Mouse (Mus musculus): ENCODE data around the gene Tnfaip8l3.

DNA sequence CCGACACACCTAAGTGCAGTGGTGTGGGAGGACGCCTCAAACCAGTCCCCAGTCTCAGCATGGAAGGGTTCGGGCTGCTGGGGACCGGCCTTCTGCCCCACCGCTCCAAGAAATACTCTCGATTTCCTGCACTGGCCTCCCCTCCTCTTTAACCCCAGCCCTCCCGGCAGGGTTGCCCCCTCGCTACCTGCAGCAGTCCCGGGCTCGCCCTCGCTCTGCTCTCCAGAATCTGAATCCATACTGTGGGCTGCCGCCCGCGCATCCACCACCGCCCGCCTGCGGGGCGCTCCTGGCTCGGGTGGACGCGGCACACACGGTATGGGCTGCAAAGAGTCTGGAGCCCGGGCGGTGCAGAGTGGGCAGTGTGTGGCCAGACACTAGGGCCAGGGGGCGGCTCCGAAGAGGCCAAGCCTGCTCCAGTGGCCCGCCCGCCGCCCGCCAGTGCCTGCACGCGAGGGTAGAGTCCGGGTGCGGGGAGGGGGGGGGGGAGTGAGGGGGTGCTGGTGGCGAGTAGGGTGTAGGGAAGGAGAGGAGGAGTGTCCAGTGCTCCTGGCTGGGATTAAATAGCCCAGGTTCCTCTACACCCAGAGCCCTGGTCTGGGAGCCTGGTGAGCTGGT is at the start of gene Tnfaip8l3:
- TF ChIP-seq CTCF (IDR thresholded peaks at IDR 0.05; ENCODE audit: low read depth, low read length) (no peak), POLR2A (IDR thresholded peaks at IDR 0.05; ENCODE audit: insufficient read depth, low read length) (no peak), EP300 (IDR thresholded peaks at IDR 0.05; ENCODE audit: insufficient read depth, low read depth, low read length) (no peak)

Measured in ES-Bruce4 (cell line).